Mouse (Mus musculus) neutrophil, adult 5-6 weeks (primary cell): ENCODE results near the gene Zic4. TPM values are rescaled to one million over a fixed set of nuclear protein-coding genes. Genes with fewer than 3 reads are reported as not detected.

Source experiments
- ATAC-seq: fragments of 151-379, 151-347 bp; 2 replicates; pipeline ENCODE4 v1.8.0; 2017; ENCODE audit warnings: mild to moderate bottlenecking, moderate TSS enrichment; ENCODE audit not compliant: insufficient number of reproducible peaks, poor library complexity, low FRiP score, severe bottlenecking; ENCODE audit errors: extremely low read depth
- total RNA-seq: library from RNA; stranded (forward); fragments of 200-1000 nt; gene quantifications from 2 replicates; pipeline ENCODE4 v1.2.3, GENCODE M21; 2017

Gene Zic4
- not detected in 2 replicates for total RNA-seq

DNA sequence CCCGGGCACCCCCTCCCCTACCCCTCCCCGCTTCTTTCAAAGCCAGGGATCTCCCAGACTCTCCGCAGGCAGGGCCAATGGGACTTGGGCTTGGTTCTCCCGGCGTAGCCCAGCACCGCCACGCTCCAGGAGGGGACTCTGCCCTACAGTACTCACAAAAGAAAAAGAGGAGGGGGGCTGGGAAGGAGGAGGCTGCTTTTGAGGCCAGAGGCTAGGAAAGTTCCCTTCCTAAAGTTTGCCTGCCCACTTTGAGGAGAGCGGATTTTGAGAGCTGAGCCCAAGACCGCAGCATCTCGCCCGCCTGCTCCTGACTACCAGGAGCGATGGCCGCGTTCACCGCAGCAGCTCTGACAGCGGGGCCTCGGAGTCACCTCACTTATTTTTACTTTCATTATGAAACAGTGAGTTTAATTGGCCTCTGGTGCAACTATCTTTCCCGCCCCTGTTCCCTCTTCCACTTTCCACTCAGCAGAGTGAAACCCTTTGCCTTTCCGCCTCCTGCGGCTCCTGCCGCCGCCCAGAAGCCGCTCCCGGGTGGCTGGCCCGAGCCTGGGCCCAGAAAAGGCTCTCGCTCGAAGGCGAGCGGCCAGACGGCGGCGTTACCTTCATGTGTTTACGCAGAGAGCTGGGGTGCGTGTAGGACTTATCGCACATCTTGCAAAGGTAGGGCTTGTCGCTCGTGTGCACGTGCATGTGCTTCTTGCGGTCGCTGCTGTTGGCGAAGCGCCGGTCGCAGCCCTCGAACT is at the start of gene Zic4:
Gene Zic4, plus strand, starts transcription at position 558 of the 746 bp plus-strand sequence.
- no peak for ATAC-seq

GRCm38 (mm10) chr9:91347591-91347990 is 14.6 kb upstream of the Zic4 start:
- ATAC-seq, result no peak

DNA sequence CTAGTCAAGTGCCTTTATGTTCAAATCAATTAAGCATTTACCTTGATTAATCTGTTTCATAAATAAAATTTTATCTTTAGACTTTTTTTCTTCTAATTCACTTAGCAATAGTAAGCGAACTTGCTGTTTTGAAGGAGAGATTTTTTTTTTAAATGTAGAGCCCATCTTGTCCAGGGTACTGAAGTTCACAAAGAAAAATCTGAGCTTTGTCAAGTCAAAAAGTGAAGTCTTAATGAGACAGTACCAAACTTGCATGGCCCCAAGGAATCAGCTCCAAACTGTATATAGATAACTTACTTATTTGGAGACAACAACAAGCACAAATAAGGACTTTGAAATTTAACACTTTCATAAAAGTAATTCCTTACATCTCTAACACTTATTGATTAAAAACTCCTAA is 13.5 kb upstream of the Zic4 start:
- ATAC-seq, result no peak

- ATAC-seq, result no peak
These were observed 11.9 kb upstream of the Zic4 start for GRCm38 (mm10) chr9:91350211-91350791.

DNA sequence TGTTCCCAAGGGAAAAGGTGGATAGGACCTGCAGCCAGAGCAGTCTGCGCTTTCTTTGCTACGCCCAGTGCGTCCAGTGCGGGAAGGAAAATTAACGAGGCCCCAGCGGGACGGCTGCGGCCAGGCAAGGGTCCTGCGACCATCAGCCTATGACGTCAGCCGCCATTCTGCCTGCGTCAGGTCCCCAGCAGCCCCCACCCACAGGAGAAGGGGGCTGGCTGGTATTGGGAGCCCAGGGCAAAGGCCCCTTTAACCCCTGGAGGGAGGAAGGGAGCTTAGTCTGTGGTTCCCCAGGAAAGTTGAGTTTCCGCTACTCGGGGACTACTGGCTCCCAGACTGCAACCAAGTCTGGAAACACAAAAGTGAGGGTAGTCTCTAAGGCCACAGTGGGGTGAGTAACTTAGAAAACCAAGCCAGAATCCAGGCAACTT is 11.3 kb upstream of the Zic4 start:
- no peak for ATAC-seq

DNA sequence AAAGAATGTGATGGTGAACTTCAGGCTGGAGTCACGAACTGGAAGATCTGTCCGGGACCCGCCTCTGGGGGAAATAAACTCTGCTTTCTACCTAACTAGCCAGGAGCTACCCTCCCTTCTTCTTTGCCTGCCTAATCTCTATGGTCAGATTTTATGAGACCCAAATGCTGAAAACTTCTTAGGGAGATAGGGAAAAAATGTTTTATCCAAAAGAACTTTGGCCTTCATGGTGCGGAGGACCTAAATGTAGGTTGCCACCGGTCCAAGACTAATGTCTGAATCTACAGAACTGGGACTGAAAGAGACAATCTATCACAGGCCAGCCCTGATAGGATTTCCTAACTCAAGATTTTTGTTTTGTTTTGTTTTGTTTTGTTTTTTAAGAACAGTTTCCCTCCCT is 10.9 kb upstream of the Zic4 start:
- no peak for ATAC-seq

DNA sequence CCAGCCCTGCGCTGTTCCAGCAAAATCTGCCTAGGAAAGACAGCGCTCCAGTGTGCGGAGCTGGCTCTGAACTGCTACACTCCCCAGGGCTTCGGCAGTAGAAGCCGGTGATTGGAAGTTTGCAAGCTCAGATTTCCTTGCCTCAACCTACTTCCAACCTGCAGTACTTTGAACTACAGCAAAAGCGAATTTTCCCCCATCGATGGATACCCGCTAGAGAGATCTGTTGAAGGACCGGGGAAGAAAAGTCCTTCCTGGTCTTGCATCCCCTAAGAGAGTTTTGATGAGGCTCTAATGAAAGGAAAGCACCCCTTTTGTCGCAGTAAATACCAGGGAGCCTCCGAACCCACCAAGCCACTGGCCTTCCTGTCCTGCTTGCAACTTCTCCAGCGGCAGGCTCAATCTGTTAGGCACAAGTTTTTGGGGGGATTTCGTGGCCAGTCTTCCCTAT is 10.2 kb upstream of the Zic4 start:
- no peak for ATAC-seq

- ATAC-seq, result no peak
These were observed 9.4 kb upstream of the Zic4 start for GRCm38 (mm10) chr9:91352786-91353185.

- ATAC-seq, result no peak
These were observed 8.4 kb upstream of the Zic4 start for GRCm38 (mm10) chr9:91353551-91354433.

DNA sequence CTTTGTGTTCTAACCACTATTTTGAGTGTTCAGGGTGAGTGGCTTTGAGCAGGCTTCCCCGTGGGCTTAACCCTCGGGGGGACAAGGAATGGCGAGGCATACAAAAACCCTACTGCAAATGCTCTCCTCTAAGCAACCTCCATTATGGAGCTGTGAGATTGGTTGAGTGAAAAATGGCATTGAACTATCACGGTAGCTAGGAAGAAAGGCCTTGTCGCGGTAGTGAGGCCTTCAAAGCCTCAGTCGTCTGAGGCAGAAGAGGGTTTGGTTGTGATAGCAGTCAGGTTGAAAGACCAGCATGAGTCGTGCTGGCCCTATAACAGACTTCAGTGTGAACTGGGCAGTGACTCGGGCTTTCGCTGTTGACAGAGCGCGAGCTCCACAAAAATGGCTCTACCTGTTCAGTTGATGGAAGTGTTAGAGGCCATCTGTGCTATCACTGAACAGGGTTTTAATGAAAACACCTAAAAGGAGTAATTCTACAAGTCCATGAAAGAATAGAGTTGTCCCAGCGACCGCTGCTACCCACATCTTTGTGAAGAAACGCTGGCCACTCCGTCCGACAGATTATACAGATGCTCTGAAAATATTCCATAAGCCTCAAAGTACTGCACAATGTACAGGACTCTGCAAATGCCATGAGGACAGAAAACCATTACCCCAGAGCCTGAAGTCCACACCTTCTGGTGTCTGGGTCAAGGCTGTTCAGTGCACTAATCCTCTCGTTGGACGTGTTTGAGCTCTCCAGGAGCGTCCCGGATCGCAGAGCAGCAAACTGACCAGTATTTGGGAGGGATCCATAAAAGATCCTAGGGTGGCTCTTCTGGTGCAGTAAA is 7.6 kb upstream of the Zic4 start:
- no peak for ATAC-seq

DNA sequence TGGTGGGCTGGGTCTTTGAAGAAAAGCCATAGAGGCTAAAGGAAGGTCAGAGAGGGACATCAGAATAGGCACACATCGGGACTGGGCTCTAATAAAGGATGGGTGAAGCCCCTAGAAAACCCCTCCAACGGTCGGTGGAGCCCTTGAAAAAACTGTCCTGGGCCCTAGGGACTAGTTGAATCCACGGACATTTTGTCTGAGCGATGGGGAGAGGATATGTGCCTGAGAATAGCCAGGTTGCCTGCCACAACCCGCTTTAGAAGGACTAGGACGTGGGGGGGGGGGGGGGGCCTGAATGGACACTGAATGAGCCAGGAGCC is 7.0 kb upstream of the Zic4 start:
- ATAC-seq, result no peak

DNA sequence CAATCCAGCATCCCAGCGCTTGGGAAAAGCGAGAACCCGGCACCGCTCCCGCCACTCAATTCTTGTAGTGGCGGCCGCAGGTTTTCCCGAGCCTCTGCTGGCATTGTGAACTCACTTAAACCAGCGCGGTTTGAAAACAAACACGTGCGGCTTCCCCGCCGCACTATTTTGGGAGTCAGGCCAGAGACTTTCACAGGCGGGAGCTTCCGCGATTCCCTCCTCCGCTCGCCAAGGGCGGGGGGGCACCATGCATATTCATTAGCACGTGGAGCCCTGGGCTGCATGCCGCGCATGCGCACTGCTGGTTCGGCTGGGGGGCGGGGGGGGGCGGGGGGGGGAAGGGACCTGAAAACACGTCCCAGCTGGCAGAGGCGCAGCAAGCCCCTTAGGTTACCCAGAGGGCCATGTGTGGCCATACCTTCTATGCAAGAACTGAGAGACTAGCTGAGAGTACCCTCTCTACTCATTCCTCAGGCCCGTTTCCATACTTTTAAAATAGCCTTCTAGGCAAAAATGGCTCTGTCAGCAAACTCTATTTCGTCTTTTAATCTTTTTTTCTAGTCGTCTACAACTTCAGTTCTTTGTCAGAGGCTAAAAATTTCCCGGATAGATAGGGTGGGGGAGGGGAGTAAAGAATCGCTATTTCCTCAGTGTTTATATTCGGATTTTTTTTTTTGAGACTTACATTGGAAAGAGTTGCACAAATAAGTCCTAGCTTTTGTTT is 6.4 kb upstream of the Zic4 start:
- no peak for ATAC-seq

DNA sequence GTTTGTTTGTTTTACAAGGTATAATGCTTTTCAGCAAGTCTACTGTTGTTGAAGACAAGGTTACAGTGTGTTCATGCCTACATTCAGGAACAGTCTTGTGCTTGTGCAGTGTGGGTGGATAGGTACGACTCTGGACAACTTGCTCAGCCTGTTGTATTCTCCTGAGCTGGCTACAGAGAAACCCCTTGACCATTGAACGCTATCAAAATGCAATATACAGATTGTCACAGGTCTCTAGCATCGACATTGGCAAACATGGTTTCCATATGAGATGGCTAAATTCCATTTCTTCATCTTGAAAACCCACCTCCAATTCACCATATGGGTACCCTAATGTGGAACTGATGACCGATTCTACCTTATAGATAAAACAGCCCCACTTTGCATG is 5.9 kb upstream of the Zic4 start:
- ATAC-seq, result no peak

DNA sequence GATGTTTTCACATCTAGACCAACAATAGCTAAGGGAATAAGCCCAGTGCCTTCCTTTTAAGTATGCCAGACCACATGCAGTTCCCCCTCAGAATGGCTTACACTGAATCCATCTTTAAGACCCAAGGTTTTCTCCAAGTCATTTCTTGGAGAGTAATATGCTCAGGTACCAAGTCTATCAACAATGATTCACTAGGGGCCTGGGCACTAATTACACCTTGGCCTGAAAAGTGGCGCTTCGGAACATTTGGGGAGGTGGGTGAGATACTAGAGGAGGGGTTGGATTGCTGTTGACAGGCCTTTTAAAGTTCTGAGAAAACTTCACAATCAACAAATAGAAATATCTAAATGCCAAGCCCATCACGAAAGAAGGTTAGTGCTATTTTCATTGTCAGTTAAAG is 4.9 kb upstream of the Zic4 start:
- no peak for ATAC-seq

DNA sequence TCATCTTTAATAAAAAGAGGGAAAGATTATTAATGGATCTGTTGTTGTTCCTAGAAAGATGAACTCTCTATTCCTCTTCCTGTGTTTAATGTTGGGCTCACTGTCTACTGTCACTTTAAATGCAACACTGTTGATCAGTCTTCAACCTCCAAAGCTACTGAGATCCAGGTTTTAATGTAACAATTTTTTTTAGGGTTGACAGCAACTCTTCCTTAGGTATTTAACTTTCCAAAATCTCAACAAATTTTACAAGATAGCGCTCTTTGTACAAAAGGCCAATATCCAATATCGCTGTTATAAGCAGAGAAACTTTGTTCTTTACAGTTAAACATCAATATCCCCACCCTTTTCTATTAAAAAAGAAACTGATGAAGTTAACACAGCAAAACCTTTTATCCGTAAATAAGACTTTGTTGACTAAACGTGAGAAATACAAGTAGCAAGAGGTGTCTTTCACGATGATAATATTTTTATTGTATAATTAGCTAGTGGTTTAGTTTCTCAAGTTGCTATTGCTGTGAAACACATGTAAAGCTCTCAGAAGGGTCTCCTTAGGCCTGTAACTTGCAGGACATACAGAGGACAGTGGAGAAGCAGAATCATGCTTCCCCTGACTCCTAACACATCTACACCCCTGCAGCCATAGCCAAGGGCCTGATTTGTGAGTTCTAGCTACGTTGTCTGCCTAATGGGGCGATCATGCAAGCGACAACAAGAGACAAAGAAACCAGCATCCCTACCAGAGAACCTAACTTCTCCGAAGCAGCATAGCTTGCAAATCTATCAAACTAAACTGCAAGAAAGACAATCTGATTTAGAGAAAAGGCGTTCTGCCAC is 3.1 kb upstream of the Zic4 start:
- ATAC-seq, result no peak

DNA sequence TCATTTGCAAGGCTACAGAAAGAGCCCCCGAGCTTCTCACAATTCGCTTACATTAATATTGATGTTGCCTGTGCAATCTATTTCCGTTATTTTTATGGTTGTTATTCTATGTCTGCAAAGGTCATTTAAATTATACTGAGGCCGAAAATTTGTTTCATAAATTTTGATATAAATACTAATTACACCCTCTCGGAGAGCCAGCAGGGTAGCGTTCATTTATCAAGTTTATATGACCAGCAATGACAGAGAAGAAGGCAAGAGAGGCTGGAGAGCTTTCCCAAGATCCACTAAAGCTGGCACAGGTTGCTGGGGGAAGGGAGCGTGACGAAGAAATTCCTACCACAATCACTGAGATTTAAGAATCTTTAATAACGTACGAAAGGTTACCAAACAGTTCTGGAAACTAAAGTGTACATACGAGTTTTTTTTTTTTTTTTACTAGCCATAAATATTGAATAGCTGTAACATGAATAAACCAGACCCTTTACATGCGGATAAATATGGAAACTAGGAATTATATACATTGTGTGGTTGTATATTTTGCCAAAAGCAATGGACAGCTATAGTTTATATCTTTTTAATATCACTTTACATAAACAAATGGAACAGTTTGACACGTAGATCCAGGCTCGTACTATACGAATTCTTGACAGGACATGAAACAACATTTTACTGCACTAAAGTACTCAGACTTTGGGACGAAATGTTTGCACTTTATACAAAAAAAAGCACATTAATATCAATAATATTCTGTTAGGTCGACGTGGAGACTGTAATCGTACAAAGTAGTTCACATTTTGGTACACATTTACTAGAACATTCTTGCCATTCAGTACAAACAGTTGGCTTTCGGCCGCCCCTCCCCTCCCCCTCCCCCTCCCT is 1.8 kb upstream of the Zic4 start:
- no peak for ATAC-seq
